Mouse (Mus musculus): Measurements from ENCODE around the gene Rab3a. TPM values are rescaled to one million over a fixed set of nuclear protein-coding genes. Genes with fewer than 3 reads are reported as not detected.
A peak's percentile ranks its signal among the peaks of the same experiment; 100 is the strongest.

The Rab3a gene
- polyA plus RNA-seq, 2 experiments from 2014 or later: 3.8 to 5.4 TPM

GRCm38 (mm10) chr8:70742981-70743655 is 11.4 kb upstream of the Rab3a start:
- ATAC-seq: no peak

GRCm38 (mm10) chr8:70743656-70744590 is 10.6 kb upstream of the Rab3a start:
- peak; percentile 47 for ATAC-seq

DNA sequence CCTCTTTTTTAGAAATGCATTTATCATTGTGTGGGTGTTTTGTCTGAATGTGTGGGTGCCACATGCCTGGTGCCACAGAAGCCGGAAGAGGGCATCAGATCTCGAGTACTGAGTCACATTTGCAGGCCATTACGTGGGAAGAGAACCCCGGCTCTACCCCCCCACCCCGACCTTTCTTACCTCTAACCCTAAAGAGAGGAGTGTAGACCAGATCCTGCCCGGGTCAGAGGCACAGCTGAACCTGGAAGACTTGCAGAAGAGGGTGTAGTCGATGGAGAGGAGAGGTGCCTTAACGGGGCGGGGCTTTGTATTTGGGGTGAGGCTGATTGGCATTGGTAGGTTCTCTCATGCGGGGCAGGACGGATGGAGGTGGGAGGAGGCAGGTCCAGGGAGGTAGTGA is 9.7 kb upstream of the Rab3a start:
- peak; percentile 44 for ATAC-seq

DNA sequence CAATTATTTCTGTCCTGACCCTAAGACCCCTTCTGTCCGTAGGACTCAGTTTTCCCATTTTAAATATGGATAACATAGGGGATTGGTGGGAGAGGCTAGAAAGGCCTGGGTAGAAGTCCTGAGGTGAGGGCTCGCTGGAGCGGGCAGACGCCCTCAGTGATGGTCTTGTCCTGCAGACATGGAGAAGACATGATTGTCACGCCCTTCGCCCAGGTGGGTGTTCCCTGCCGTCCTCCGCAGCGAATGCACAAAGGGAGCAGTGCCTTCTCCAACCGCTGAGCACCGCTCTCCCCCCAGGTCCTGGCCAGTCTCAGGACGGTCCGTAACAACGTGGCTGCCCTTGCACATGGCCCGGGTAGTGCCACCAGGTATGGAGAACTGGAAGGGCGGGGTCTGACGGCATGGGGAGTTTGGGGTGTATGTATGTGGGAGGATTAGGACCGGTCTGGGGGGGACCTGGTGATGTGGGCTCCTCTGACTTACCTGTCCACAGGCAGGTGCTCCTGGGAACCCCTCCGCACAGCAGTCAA is 8.7 kb upstream of the Rab3a start:
- no peak for ATAC-seq

DNA sequence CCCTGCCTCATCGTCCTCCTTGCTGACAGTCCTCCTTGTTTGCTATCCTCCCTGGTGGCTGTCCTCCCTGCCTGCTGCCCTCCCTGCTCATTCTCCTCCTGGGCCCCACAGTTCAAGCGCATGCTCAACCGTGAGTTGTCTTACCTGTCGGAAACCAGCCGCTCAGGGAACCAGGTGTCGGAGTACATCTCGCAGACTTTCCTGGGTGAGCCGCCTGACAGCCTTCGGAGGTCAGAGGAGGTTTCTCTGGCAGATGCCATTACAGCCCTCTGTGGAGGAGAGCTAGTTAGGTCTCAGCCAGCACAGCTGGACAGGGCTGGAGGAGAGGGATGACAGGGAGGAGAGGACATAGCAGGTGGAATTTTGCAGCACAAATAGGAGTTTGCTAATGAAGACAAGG is 7.8 kb upstream of the Rab3a start:
- no peak for ATAC-seq

GRCm38 (mm10) chr8:70747211-70747890 is 7.1 kb upstream of the Rab3a start:
- ATAC-seq: no peak

DNA sequence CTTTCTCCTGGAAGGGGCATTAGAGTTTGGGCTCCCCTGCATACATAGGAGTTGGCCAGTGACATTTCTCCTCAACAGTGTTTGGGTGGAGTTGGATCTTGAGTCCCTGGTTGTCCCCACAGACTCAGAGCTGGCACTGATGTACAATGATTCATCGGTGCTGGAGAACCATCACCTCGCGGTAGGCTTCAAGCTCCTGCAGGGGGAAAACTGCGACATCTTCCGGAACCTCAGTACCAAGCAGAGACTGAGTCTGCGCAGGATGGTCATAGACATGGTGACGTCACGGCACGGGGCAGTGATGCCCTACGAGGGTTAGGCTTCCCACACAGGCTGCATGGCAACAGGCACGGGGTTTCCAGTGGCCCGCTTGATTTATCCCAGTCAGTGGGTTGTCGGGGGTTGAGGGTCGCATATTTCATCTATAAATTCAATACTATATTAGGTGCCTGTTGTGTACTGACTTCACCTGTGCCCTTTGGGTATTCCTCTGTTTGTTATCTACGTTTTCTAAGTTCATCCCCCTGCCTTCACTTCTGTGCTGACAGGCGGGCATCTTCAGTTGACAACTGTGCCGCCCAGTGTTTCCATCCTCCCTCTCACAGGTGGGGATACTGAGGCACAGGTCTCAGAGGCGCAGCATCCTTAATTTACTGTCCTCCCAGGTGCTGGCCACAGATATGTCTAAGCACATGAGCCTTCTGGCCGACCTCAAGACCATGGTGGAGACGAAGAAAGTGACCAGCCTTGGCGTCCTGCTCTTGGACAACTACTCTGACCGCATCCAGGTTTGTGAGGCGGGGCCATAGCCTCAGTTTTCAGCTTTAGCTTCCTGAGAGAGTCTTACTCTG is 6.0 kb upstream of the Rab3a start:
- ATAC-seq: no peak

- ATAC-seq: no peak
Observed at GRCm38 (mm10) chr8:70749097-70749674, 5.3 kb upstream of the Rab3a start.

- ATAC-seq: no peak
Observed at GRCm38 (mm10) chr8:70750128-70750680, 4.3 kb upstream of the Rab3a start.

GRCm38 (mm10) chr8:70752000-70752764 is 2.3 kb upstream of the Rab3a start:
- no peak for ATAC-seq

DNA sequence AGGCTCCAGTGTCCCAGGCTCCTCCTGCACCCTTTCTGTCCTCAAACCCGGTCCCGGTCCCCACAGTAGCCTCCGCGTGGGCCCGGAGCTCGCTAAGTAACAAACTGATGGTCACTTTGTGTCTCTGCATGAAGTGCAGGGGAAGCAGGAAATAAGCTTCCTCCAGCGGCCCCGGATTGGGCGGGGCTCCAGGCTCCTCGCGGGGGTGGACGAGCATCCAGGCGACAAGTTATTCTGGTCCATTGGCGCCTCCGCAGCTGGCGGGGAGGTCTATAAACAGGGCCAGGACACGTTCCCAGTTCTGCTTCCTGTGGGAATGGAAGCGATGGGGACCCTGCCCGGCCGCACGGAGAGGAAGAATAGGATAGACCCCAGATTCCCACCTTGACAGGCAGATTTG is 1.3 kb upstream of the Rab3a start:
- no peak for ATAC-seq

DNA sequence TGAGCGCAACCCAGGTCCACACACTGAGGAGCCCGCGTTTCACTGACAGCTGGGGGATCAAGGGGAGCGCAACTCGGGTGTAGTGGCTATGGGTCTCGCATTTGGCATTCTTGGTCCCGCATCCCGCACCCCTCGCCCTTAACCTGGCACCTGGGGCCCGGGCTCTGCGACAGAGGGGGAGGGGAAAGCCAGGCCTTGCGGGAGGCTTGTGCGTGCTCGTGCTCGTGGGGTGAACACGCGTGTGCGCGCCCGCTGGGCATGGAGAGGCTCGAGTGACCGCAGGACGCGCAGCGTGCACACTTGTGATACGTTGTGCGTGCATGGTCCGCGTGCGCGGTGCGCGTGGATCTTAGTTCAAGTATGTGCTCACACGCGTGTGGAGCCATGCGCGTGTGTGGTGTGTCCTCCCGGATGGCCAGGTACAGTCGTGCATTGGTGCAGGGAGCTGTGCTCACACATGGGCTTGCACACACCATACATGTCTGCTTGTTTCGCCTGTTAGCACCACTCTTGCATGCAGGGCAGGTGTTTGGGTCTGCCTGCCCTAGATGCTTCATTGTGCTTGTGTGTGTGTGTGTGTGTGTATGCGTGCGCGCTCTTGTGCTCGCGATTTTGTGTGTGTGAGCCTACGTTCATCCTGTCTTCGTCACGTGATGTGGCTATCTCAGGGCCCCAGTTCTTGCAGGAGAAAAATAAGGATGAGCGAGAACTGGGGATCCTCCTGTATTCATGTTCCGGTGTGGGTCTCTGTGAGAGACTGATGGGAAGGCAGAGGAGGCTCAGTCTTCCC is 587 bp downstream of the Rab3a start:
- ATAC-seq: peak; percentile 13

GRCm38 (mm10) chr8:70755661-70756475 is 1.4 kb downstream of the Rab3a start:
- ATAC-seq: no peak

DNA sequence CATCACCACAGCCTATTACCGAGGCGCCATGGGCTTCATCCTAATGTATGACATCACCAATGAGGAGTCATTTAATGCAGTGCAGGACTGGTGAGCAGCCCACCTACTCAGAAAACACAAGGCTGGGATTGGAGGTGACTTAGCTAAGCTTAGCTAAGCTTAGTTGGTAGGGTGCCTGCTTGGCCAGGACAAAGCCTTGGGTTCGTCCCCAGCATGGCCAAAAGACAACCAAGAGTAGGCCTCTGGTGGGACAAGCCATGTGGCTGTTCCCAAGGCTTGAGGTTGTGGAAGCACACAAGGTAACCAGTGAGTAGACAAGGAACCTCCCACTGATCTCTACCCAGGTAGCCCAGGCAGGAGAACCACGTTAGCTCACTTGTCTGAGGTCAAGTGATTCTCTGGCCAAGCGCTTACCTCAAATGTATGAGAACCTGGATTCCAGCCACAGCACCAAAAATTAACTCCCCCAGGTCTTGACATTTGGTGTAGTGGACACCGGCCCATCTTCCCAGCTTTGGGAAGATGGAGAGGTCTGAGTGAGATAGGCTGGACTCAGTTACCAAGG is 2.1 kb downstream of the Rab3a start:
- ATAC-seq: no peak

DNA sequence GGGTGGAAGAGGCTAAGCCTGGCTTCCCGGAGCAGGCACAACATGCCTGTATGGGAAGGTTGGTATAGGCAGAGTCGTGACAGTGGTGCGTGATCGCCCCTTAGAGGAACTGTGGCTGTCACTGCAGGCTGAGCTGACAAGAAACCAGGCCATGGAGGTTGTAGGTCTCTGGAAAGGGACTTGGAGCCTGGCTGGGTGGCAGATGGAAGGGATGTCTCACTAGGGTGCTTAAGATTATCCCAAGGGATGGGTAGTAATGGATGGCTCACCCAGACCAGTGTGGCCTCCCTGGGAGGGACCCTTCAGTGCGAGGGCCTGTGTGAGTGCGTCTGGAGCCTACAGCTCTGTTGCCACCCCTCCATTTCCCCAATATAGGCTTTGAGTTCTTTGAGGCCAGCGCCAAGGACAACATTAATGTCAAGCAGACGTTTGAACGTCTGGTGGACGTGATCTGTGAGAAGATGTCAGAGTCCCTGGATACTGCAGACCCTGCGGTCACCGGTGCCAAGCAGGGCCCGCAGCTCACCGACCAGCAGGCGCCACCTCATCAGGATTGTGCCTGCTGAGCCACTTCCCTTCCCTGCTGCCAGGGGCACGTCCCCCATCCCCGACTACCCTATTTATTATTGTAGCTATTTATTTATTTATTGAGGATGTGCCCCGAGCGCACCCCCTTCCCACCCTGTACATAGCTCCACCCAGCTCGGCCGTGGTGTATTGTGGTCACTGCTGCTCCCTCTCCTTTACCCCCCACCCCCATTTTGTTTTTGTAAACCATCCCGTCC is 3.2 kb downstream of the Rab3a start:
- no peak for ATAC-seq

DNA sequence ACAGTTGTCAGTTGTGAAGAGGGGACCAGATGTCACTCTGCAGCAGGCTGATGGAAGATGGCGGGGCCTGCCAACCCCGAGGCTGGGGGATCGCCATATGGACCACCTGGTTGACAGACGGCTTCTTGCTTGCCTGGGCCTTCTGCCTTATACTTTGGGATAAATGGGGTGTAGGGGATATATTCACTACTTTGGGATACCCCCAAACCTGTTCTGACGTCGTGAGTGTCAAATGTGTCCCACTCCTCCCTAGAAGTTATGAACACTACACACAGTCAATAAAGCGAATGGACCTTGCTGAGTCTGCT is 3.8 kb downstream of the Rab3a start:
- no peak for ATAC-seq

- no peak for ATAC-seq
Observed at GRCm38 (mm10) chr8:70758616-70759561, 4.4 kb downstream of the Rab3a start.

Measured in activated CD4-positive, CD25-positive, alpha-beta regulatory T cell, adult 4 months (primary cell).